Mouse (Mus musculus) CD4-positive helper T cell, adult 2 months (primary cell): ENCODE measurements at regions not wholly inside any gene's neighbourhood (a gene's known extent, or its start where the extent isn't known, plus 50 kb on each side); places are given as distances from the start of the nearest gene placed in this dataset.

Experiments
- DNase-seq: peaks from one replicate; pipeline ENCODE4 v3.0.0-alpha.2; 2012; ENCODE audit warnings: low read depth, missing footprints, low spot score

DNA sequence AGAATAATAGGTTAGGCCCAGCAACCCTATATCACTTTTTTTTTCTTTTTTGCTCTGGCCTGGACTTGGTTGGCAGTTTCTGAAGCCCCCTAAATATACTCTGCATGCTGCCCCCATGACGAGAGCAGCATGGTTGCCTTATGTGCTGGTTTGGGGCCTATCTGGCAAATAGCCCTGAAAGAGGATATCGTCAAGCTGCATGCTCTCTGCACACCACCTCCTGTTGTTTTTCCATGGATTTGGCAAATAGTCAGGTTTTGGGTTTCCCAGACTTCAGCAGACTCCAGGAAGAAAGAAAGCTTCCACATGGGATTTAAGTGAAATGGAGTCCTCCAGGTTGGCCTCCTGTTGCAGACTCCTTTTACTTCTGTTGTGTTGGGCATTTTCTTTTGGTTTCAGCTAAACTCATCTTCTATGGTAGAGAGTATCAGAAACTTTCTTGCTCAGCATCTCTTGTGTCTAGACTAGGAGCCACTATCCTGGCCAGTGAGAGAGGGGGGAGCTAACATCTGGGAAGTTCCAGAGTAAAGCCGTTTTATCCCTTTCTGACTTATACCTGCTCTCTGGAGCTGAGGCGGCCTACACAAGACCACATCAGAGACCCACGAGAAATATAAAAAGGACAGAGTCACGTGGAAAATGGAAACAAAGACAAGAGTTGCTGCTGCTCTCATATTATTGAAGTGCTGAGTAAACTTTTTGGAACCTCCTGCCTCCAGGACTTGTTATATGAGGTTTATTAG, 140.4 kb upstream of the Egfl6 start:
- DNase-seq = no peak

DNA sequence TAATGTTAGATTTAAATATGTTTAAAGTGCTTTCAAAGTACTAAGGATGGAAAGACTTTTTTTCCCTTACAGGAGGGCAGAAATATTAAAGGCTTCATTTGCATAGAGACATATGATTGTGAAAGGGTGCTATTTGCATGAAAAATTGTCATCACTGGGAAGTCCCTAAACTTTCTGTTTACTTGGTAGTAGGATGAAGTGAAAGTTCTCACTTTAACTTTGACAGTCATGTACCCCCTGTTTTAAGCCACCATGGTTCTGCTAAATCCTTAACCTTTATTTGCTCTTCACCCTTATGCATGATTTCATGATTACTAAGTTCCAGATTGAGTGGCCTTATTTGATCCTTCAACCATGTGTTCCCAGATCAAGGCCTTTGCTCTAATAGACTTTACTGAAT, 132.6 kb upstream of the Egfl6 start:
- DNase-seq = peak; percentile 13

DNA sequence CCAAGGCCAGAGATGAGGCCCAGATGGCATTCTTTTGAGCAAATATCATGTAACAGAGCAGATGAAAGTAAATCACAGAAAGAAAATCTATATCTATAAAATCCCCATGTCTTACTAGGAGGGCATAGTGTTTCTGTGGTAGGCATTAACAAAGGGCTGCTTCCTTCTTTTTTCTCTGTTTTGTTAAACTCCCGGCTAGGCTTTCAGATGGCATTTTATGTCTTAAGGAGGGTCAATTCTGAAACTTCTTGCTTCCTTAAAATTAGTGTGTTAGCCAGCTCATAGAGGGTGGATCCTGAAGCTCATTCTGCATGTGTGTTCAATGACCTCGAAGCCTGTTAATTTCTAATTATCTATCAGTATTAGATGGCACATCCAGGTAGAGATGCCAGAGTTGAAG, 123.8 kb upstream of the Egfl6 start:
- no peak for DNase-seq

DNA sequence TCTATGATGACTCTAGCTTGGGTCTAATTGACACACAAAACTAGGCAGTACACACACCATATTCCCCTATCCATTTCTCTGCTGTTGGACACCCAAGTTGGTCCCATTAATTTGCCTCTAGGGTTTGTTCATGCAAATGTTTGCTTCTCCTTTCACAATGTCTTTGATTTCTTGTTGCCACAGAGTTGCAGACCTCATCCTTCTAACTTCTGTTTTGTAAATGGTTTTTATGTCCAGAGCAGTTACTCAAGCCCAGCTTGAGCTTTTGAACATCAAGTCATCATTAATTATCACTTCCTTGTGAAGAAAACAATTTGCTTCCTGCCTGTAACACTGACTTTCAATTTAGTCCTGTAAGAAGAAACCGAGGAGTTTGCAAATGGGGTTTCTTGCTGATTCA, 122.6 kb upstream of the Egfl6 start:
- DNase-seq = no peak

DNA sequence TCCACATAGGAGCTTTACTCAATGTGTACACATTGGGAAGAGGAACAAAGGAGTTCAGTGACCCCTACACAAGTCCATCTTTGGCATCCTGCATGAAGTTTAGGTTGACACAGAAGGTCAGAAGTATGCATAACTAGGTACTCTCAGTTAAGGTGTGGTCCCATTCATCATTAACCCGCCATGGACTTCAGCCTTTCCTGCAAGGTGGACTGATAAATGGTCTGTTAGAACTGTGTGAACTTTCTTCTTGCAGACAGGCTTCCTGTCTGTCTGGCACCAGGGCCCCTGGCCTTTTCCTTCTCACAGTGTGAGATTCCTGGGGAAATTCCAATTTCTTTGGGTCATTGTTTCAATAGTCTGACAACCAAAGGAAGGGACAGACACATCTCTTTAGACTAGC, 121.5 kb upstream of the Egfl6 start:
- DNase-seq = no peak

DNA sequence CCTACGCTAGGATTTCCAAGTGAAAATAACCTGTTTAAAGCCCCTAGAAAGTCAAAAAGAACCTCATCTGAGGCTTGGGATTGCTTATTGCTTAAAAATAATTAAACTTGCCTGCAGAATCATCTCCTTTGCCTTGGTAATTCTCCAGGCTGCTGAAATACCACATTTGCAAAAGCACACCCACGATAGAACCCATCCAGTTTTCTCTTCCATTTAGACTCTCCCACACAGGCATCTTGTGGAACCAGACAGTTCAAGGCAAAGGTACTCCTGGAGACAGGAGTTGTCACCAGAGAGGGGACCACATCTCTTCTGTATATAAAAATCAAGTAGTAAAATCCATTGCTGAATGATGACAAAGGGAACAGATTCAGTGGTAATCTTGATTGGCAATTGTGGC, 118.8 kb upstream of the Egfl6 start:
- DNase-seq = no peak

DNA sequence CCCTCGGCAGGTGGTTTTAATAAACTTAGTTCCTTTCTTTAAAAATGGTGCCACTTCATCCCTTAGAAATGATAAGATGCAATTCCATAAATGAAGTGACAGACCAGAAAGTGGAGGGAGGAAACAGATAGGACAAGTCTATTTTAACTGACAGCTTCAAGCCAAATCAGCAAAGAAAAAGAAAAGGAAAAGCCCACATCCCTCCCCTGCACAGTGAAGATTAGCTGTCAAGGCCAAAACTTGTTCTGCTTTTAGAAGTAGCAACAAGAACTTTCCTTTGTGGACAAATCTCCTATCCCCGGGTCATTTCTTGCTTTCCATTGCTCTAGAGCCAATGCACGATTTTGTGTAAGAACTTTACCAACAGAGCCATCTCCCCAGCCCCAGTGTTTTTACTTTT, 108.7 kb upstream of the Egfl6 start:
- DNase-seq = no peak

DNA sequence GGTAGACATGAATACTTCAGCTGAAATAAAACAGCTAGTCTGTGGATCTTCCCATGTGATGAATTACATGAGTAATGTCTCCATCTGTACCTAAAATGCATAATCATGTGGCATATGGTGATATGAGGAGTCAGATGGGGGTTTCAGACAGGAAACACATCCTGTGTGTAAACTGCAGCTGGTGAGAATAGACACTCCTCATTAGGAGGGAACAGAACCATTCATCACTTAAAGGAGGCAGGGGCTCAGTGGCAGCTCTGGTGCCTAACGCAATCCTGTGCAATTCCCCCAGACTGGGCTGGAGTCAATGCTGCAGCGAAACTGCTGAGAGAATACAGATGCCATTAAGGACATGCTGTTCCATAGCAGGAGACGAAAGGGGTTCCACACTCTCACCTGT, 103.3 kb upstream of the Egfl6 start:
- DNase-seq = peak; percentile 10

DNA sequence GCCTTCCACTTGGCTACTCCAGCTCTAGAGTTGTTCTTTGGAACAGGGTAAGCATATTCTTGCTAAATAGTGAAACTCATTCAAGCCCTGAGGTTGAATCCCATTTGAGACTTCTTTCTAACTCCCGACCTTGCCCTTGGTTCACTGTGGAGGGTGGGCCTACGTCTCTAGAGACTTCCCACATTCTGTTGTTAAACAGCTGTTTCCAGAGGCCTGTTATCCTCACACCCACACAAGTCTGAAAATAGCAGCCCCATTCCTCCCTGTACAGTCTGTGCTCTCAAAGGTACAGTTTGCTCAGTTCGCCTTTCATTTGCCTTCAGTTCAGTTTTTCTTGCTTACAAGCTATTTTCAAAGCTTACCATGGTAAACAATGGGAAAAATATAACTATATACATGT, 87.9 kb upstream of the Egfl6 start:
- no peak for DNase-seq

DNA sequence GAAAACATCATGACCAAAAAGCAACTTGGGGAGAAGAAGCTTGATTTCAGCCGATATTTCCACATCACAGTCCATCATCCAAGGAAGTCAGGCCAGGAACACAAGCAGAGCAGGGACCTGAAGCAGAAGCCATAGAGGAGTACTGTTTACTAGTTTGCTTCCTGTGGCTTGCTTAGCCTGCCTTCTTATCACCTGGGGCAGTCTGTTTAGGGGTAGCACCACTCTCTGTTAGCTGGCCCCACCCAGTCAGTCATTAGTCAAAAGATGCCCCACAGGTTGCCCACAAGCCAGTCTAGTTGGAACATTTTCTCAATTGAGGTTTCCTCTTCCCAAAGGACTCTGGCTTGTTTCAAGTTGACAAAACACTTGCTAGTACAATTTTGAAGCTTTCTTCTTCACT, 87.1 kb upstream of the Egfl6 start:
- no peak for DNase-seq

DNA sequence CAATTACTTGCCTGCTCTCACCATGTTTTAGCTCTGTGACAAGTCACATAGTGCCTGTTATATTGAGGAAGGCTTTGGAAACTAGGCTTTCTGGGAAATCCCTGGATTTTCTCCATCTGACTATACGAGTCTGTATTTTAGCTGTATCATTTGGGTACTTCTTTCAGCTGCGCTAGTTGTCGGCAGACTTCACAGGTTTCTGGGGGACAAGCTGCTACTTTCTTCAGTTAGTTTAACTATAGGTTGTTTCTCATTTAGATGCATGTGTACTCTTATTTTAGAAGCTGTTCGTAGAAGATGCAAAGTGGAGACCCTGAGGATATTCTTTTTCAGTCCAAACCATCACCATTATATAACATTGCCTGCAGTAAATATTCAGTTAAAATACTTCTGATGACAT, 86.3 kb upstream of the Egfl6 start:
- DNase-seq = no peak

DNA sequence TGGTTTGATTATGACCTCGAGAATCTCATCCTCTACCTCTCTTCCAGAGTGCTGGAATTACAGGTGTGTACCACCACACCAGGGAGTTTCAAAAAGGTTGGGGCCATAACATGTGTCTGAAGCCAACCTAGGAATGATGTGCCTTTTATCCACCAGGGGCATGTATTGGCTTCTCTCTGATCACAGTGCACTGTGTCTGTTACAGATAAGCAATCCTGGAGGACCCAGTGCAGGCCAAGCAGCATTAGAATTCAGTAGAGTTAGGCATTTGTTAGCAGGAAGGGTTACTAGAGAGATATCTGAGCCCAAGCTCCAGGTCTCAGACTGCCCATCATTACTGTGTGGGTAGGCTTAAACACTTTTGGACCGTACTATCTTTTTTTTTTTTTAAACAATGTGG, 80.8 kb upstream of the Egfl6 start:
- no peak for DNase-seq

DNA sequence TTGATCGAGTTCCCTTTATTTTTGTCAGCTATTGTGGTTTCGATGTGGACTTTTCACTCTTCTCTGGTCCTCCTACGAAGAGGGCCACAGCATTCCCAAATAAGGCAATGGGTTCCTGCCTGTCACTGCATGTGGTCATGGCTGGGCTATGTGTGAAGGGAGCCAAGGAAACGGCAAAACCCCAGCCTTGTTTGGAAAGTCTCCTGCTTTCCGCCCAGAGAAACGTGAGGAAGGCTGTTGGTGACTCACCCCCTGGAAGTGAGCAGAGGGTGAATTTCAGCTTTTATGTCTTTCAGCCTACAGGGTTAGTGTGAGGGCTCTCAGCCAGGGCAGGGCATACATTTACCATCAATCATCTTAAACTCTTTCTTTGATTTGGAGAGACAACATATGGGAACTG, 76.3 kb upstream of the Egfl6 start:
- peak; percentile 43 for DNase-seq

DNA sequence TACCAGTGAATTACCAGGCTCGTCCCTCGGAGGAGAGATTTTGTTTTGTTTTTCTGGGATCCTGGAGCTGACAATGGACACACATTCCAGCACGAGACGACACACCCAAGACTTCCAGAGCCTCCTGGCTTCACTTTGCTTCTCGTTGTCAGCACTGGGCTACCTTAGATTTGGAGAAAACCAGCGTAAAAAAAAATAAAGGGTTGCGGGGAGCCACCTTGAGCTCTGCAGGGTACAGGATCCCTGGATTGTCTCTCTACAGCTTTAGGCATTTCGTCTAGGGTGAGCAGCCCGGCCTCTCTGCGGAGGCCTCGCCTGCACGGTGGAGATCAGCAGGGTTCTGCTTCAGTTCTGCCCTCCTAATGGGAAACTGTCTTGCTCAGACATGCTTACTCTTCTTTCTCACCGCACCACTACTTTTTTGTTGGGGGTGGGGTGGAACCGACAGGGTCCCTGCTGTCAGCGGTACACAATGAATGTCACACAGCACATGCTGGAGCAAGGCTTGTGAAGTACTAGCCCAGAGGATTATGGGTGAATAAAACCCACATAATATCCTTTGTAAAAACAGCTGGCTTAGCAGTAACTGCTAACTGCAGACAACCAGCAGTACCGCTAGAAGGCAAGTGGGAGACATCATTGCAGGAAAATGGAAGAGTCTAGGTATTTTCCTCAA, 75.7 kb upstream of the Egfl6 start:
- peak; percentile 77 for DNase-seq

DNA sequence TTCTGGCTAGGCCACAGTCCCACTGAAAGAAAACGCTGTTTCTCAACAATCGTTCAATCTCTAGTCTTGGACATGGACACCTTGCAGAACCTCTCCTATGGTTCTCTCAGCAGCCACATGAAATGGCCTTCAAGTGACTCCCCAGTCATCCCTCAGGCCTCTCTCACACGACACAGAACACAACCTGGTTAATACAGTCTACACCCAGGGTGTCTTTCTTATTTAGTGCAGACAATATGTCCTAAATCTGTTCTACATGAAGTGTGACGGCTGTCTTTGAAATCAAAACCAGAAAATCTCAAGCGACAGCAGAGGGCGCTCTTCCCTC, 75.2 kb upstream of the Egfl6 start:
- peak; percentile 69 for DNase-seq

DNA sequence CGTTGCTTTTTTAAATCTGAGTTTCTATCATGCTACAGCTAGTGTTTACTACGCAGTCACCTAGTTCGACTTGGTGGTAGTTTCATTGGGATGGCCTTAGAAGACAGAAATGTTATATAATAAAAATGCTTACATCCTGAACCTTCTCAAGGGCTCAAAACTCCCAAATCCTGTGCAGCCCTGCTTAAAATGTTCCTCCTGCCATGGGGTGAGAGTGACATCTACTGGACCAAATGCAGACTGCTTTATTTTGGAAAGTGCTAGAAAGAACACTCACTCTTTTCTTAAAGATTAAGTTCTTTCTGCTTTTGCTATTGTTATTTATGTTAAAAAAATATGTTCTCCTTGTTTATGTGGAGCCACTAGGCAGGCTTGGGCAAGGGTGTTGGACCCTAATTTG, 66.9 kb upstream of the Egfl6 start:
- peak; percentile 30 for DNase-seq

DNA sequence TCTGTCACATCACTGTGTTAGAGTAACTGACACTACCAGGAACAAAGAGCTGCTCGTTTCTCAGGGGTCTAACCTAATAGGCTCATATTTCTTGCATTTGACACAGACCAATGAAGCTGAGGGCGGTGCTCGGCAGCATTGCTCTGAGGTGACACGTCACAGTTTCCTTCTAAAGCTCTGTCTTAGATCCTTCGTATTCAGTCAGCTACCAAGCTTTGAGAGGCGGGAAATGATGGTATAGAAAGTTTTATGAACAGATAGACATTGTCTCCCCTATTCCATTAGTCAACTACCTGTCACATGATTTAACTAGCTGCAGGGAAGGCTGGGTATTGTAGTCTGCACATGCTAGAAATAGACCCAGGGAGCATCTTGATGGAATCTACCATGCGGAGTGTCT, 60.2 kb upstream of the Egfl6 start:
- DNase-seq = peak; percentile 45

DNA sequence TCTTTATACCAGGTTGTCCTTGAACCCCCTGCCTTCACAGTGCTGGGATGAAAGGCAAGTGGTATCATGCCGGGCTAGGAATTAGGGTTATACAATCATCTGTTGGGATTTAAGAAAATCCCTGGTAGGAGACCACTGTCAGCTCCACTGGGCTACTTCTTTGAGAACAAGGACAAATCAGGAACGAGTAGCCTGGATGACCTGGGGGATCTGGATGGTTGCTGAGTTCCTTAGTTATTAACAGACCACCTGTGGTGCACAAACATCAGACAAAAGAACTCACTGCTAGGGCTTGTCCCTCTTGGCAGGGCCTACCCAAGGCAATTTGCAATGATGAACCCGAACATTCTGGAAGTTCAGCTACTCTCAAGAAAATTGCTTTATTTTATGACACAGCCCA, 55.7 kb upstream of the Egfl6 start:
- DNase-seq = no peak

DNA sequence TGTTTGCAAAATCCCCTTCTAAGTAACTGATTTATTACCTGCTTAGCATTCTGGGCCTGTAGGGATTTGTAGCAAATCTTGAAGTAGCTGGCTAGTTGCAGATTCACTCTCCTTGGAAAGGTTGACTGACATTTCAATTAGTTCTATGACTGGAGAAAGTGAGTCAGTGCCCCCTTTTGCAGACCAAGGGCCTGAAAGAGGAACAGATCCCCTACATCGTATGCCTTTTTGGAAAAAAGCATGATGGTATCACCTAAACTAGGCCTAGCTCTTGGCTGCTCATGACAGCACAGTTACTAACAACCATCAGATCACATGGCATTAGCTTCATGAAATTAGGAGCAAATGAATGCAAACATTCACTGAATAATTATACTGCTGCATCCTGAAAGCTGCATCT, 54.7 kb upstream of the Egfl6 start:
- no peak for DNase-seq
